Mouse (Mus musculus) brain, embryonic 14.5 days (tissue): ENCODE measurements around the gene Gdi2.

Experiments
- CTCF ChIP-seq: fragments of 200-500 bp; IDR thresholded peaks from 2 replicates; pipeline ENCODE4 v1.5.1; 2012; ENCODE audit warnings: inconsistent platforms, mild to moderate bottlenecking, moderate library complexity, borderline replicate concordance; ENCODE audit not compliant: insufficient read depth, insufficient read length; ENCODE audit errors: extremely low read depth
- POLR2A ChIP-seq: fragments of 200-500 bp; IDR thresholded peaks from 2 replicates; pipeline ENCODE4 v1.6.1; 2012; ENCODE audit warnings: mild to moderate bottlenecking, inconsistent platforms, borderline replicate concordance; ENCODE audit not compliant: poor library complexity, insufficient read depth, insufficient read length, severe bottlenecking; ENCODE audit errors: extremely low read depth

GRCm38 (mm10) chr13:3538223-3538968, 533 bp downstream of the Gdi2 start:
- TF ChIP-seq POLR2A (no peak), CTCF (no peak)
